Mouse (Mus musculus) limb, embryonic 14.5 days (tissue): ENCODE results near the gene Il6ra. TPM values are rescaled to one million over a fixed set of nuclear protein-coding genes. Genes with fewer than 3 reads are reported as not detected.

Experiments used
- ATAC-seq: fragments of 200-750 bp; cut with Nextera tagmentation; 2 replicates; pipeline ENCODE4 v1.8.0; 2017; ENCODE audit warnings: low read depth, moderate number of reproducible peaks, moderate TSS enrichment; ENCODE audit not compliant: low FRiP score
- DNase-seq: peaks from one replicate; pipeline ENCODE4 v3.0.0-alpha.2; 2015; ENCODE audit warnings: low spot score
- H3K27ac ChIP-seq: fragments of 300-500 bp; sonication (generic); replicated peaks from 2 replicates; pipeline ENCODE4 v1.5.1; 2014; ENCODE audit warnings: low read depth, mild to moderate bottlenecking, low read length, moderate library complexity, mixed read lengths
- H3K27me3 ChIP-seq: fragments of 300-500 bp; sonication (generic); 2 replicates; pipeline ENCODE4 v1.6.1; 2014; ENCODE audit warnings: low read length, mixed read lengths; ENCODE audit not compliant: control insufficient read depth, insufficient read depth
- H3K36me3 ChIP-seq: fragments of 300-500 bp; sonication (generic); 2 replicates; pipeline ENCODE4 v1.6.1; 2014; ENCODE audit warnings: mild to moderate bottlenecking, low read length, moderate library complexity, mixed read lengths; ENCODE audit not compliant: control insufficient read depth, insufficient read depth
- H3K4me1 ChIP-seq: fragments of 300-500 bp; sonication (generic); 2 replicates; pipeline ENCODE4 v1.6.1; 2014; ENCODE audit warnings: antibody characterized with exemption, low read length, mixed read lengths; ENCODE audit not compliant: control insufficient read depth, insufficient read depth
- H3K4me2 ChIP-seq: fragments of 300-500 bp; sonication (generic); replicated peaks from 2 replicates; pipeline ENCODE4 v1.6.1; 2014; ENCODE audit warnings: low read depth, mild to moderate bottlenecking, low read length, moderate library complexity; ENCODE audit not compliant: severe bottlenecking
- H3K4me3 ChIP-seq: fragments of 300-500 bp; sonication (generic); replicated peaks from 2 replicates; pipeline ENCODE4 v1.5.1; 2014; ENCODE audit warnings: low read length
- H3K9ac ChIP-seq: fragments of 300-500 bp; sonication (generic); 2 replicates; pipeline ENCODE4 v1.6.1; 2014; ENCODE audit warnings: mild to moderate bottlenecking, low read depth, low read length, moderate library complexity; ENCODE audit not compliant: severe bottlenecking
- H3K9me3 ChIP-seq: fragments of 300-500 bp; sonication (generic); 2 replicates; pipeline ENCODE4 v1.6.1; 2016; ENCODE audit warnings: low read length; ENCODE audit not compliant: control insufficient read depth
- POLR2A ChIP-seq: fragments of 200-500 bp; IDR thresholded peaks from 2 replicates; pipeline ENCODE4 v1.8.0; 2012; ENCODE audit warnings: inconsistent platforms, mild to moderate bottlenecking, moderate library complexity, borderline replicate concordance; ENCODE audit not compliant: insufficient read depth, insufficient read length; ENCODE audit errors: extremely low read depth
- WGBS: fragments of 180-500 bp; shearing (Covaris S2); extraction: QIAGEN DNeasy Blood & Tissue Kit; methylation state at CpG from one replicate; pipeline ENCODE4 v1.1.7; 2014; 5-methylcytosine and 5-hydroxymethylcytosine counted together
- polyA plus RNA-seq, 2 experiments: library from polyadenylated mRNA; depleted of rRNA in 1 of 2; stranded (reverse) in 1 of 2; unstranded in 1 of 2; fragments of >200 nt; fragmentation: Nextera tagmentation in 1 of 2; extraction: Ambion mirVana in 1 of 2; gene quantifications; 2 replicates each; pipeline versions ENCODE4 v1.2.1 to v1.2.3; 2012 to 2014

Gene Il6ra
- polyA plus RNA-seq, 2 experiments = 1.2 to 1.3 TPM

DNA sequence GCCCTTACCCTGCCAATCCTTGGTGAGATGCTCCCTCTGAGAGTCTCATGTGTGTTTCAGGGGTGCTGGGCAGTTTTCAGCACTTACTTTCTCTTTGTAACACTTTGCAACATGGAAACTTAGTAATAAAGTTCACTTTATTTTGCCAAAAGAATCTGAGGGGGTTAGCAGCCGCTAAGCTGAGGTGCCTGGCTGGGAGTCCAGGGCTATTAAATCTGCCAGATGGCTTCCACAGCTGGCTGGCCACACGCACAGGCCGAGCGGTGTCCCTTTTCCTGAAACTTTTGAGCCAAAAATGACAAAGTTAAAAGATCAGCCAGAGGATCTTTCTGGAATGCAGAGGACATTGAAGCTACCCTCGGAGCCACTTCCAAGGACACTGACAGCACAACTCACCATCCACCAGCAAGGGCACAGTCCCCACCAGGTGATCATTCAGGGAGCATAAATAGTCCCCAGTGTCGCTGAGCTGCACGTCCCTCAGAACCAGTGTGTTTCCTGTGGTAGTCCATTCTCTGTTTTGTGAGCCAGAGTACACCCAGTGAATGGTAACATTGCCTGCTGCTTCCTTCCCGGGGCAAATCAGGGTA is 23.1 kb downstream of the Il6ra start:
- H3K27me3 ChIP-seq = no peaks in the 10 kb centered on the region
- H3K4me1 ChIP-seq = peaks cover 13% of the 10 kb centered on the region
- H3K36me3 ChIP-seq = no peaks in the 10 kb centered on the region
- H3K27ac ChIP-seq = 0 out of 2 replicates have a peak overlapping the region, but pooled peaks have one; percentile 26
- no peak overlapping the region for H3K9ac ChIP-seq
- ATAC-seq (peak; percentile 73; the same call in 1 of the 2 replicates), DNase-seq (no peak)
- no peak overlapping the region for H3K4me3 ChIP-seq
- 0 out of 2 replicates have a peak overlapping the region, but pooled peaks have one; percentile 16 for H3K4me2 ChIP-seq
- no peak for TF ChIP-seq POLR2A
- WGBS = 23% methylated on average over 8 of the region's 8 CpGs
- no peaks in the 10 kb centered on the region for H3K9me3 ChIP-seq

DNA sequence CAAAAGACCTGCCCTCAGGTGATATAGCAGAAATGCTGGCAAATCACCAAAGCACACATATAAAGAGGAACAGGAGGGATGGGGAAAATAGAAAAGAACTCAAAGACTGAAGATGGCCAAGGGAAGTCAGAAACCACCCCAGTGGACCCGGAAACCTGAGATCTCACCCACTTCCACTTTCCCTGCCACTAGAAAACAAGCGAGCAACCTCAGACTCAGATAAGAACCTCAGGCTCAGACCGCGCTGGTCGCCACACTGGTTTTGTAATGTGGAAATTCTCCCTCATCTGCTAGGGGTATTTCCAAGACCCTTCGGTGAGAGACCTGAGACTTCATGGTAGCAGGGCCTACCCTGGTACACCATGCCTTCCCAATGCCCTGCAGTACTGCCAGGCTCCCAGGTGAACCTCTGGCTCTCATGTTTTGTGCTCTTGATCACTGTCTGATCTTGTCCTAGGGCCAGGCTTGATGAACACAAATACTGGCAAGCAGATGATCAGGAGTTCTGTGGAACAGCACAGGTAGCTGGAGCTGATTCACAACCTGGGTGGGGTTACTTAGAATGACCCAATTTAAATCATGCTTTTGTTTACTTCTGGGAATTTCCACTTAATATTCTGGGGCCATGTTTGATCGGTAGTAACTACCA is 25.3 kb downstream of the Il6ra start:
- no peak for TF ChIP-seq POLR2A
- H3K4me2 ChIP-seq = no peak overlapping the region
- ATAC-seq = no peak
- DNase-seq = no peak
- peaks cover 13% of the 10 kb centered on the region for H3K4me1 ChIP-seq
- 88% methylated on average over 7 of the region's 7 CpGs for WGBS
- H3K27me3 ChIP-seq = no peaks in the 10 kb centered on the region
- H3K9ac ChIP-seq = no peak overlapping the region
- no peaks in the 10 kb centered on the region for H3K36me3 ChIP-seq
- no peaks in the 10 kb centered on the region for H3K9me3 ChIP-seq
- H3K27ac ChIP-seq = no peak overlapping the region
- H3K4me3 ChIP-seq = no peak overlapping the region

DNA sequence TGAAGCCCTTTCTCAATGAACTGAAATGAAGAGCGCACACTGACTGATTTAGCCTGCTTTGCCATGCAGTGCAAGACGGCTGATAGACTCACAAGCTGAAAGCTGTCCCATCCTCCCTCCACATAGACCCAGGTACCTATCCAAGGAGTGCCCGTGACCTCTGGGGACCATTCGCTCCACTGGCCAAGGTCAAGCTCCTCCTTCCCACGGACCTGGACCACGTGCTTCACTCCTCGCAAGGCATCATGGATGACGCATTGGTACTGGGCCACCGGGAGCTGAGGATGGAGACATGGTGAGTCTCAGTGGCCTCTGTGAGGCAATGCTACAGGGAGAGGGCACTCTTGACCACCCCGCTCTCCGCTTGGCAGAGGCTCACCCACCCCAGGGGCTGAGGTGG is 27.2 kb downstream of the Il6ra start:
- H3K27me3 ChIP-seq = no peaks in the 10 kb centered on the region
- ATAC-seq (no peak), DNase-seq (no peak)
- WGBS = 93% methylated on average over 11 of the region's 11 CpGs
- no peak for TF ChIP-seq POLR2A
- H3K36me3 ChIP-seq = no peaks in the 10 kb centered on the region
- H3K4me1 ChIP-seq = peaks cover 13% of the 10 kb centered on the region
- no peak overlapping the region for H3K27ac ChIP-seq
- H3K4me3 ChIP-seq = no peak overlapping the region
- H3K9me3 ChIP-seq = no peaks in the 10 kb centered on the region
- no peak overlapping the region for H3K9ac ChIP-seq
- no peak overlapping the region for H3K4me2 ChIP-seq

DNA sequence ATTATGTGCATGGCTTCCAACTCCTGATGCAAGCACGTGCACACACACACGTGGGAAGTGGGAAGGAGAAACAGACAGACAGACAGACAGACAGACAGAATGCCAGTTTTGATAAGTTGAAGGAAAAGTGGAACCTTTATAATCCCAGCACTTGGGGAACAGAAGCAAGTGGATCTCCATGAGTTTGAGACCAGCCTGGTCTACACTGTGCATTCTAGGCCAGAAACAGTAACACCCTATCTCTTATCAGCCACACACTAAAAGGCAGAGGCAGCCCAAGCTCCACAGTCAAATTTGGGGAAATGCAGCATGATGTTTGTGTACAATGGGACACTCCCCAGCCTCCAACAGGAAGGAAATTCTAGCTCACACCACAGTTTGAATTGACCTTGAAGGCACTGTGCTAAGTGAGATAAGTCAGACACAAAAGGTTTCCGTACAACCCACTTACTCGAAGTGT is 29.4 kb downstream of the Il6ra start:
- WGBS = 88% methylated on average over 4 of the region's 4 CpGs
- H3K36me3 ChIP-seq = no peaks in the 10 kb centered on the region
- H3K4me1 ChIP-seq = no peaks in the 10 kb centered on the region
- H3K27me3 ChIP-seq = no peaks in the 10 kb centered on the region
- H3K9me3 ChIP-seq = no peaks in the 10 kb centered on the region
- DNase-seq = no peak
- no peak overlapping the region for H3K4me2 ChIP-seq
- no peak for TF ChIP-seq POLR2A
- ATAC-seq = no peak
- H3K4me3 ChIP-seq = no peak overlapping the region
- no peak overlapping the region for H3K27ac ChIP-seq
- H3K9ac ChIP-seq = no peak overlapping the region

DNA sequence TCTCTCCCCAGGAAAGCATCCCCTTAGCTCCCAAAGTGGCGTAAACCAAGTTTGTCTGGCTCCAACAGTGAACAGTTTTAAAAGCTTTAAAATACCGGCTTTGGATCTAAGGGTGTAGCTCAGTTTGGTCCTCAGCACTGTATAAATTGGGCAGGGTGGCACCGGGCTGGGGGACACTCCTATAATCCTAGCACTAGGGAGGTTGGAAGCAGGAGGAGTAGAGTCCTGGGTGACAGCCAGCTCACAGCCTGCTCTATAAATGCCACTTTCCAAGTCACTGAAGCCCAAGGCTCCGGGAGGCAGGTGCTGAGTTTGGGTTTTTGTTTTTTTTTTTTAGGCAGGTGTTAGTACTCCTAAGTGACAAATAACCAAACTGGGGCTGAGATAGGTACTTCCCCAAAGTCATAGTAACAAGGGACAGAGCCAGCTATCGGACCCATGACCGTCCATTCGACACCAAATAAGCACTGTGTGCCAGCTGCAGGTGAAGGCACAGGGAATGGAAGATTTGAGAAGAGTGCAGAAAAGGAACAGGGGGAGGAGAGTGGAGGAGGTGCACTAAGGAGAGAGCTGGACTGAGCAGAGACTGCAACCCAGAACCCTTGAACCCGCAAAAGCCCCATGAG is 30.3 kb downstream of the Il6ra start:
- no peak for DNase-seq
- Histone ChIP-seq H3K9me3 (no peaks in the 10 kb centered on the region), H3K9ac (no peak overlapping the region), H3K4me3 (no peak overlapping the region), H3K4me2 (no peak overlapping the region), H3K27me3 (no peaks in the 10 kb centered on the region), H3K27ac (no peak overlapping the region), H3K4me1 (no peaks in the 10 kb centered on the region), H3K36me3 (no peaks in the 10 kb centered on the region)
- no peak for TF ChIP-seq POLR2A
- whole genome bisulfite sequencing = 61% methylated on average over 8 of the region's 8 CpGs
- ATAC-seq = no peak
